Mouse (Mus musculus): ENCODE measurements at regions not wholly inside any gene's neighbourhood (a gene's known extent, or its start where the extent isn't known, plus 50 kb on each side); places are given as distances from the start of the nearest gene placed in this dataset.

DNA sequence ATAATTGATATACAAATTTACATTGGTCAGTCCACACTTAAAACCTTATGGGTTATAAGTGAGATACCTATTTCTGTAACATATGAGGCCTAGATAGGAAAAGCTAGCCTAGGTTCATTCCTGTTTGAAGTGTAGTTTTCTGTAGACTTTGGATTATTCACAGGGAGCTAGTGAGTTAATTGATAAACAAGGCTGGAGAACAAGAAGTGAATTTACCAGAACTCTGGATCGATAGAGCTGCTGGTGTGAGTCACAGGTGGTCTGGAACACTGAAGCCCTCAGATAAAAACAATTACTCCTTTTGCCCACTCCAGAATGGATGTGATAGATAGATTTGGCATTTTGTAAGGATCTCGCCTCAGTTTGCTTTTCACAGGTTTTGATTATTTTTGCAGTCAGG, 62.0 kb upstream of the Rtl1 start:
- no peak for DNase-seq (ENCODE audit: low spot score in 2 of 2)

DNA sequence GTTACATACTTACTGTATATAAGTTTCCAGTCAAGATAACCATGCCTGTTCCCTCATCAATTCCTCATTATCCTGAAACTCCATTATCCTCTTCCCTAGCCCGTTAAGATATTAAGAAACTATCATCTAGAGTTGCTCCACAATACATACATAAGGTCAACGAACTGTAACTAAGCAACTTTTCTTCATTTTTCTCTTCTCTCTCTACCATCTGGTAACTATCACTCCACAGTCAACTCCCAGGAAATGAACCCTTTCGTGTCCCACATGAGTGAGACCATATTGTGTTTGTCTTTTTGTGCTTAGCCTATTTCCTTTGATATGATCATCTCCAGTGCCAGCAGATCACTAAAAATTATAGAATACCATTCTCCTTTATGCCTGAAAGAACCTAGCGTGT, 74.6 kb upstream of the Rtl1 start:
- DNase-seq (ENCODE audit: low spot score in 2 of 2), result no peak

DNA sequence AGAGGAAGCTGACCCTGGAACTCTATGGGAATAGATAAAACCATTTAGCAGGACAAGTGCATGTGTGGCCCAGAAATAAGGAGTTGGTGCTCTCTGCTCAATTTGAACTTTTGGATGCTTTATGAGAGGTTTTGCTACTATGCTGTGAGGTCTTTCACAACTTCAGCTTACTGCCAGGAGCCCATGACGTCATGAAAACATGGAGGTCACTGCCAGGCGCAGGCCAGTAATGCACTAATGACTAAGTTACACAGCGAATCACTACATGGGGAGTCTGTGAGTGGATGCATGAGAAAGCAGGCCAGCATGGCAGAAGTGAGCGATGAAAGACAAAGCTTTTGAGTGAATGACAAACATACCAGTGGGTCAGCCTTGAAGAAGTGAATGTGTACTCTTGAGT, 93.9 kb upstream of the Rtl1 start:
- no peak for DNase-seq (ENCODE audit: low spot score in 2 of 2)

DNA sequence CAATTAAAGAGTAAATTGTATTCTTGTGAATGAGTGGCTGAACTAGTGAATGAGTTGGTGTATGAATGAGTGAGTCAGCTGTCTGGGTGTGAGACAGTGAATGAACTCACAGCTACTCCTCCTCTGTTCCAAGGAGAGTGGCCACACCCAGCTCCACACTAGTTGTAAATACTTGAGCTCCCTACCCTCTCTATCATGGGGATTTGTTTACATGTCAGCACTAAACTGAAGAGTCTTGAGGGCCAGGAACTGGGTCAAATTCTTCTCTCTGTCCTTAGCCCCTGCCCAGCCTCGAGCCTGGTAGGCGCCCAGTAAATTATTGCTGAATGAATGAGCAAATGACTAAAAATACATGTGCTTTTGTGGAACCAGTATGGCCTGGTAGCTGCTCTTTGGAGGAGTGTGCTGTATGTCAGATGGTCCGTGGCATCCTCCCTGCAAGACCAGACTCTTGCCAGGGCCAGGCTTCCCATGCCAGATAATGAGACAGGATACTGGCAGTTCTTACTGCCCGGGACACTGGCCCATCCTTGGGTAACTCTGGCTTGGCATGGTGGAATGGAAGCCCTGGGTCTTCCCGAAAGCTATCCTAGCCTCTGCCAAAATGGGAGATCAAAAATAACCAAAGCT, 94.8 kb upstream of the Rtl1 start:
- DNase-seq (ENCODE audit: low spot score in 2 of 2), result no peak

DNA sequence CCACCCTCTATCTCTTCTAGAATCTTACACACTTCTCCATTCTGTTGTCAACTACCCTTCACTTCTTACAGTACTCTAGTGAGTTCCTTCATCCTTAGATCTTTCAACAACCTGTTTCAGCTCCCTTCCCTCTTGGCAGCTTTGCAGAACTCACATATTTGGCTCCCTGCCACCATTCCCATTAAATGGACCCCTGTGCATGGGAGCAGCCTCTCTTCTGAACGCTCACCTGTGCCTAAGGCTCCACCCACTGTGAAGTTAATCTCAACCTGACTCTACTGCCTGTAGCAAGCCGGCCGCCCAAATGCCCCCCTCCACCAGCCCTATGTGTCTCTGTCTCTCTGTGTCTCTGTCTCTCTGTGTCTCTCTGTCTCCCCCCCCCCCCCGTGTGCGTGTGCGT, 106.7 kb upstream of the Rtl1 start:
- DNase-seq (ENCODE audit: low spot score in 2 of 2), result peak in 1 of 2 experiments; percentile 57

DNA sequence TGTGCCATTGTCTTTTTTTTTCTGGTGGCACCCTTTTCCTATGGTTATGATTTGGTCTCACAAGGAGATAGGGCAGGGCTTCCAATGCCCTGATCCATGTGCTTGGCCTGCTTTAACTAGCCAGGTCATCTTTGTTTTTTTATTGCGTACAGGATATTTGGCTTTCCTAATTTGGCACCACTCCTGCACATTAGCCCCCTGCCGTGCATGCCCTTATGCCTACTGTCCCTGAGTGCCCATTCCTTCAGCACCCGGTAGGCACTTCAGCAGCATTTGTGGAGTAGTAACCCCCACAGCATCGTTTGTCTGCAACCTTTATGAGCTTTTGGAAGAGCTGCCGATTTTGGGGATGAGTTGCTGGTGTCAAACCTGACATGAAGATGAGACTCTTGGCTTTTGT, 109.5 kb upstream of the Rtl1 start:
- DNase-seq (ENCODE audit: low spot score in 2 of 2), result peak in 1 of 2 experiments; percentile 29

DNA sequence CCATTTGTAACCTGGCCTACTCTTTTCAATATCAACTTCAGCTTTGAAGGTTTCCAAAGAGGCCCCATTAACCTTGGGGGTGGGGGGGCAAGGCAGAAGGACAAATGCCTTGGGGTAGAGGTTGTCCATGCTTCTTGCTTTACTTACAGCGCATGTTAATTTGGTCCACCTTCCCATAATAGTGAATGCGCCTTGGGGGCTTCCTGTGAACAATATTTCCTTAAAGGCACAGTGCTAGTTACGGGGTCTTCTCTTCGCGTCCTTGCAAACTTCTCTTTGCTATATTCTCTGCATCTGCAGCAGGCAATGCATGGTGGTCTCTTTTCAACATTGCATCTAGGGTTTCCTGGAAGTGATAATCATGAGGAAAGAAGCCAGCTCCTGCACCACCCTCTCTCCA, 111.3 kb upstream of the Rtl1 start:
- DNase-seq (ENCODE audit: low spot score in 2 of 2), result peak in 1 of 2 experiments; percentile 25

DNA sequence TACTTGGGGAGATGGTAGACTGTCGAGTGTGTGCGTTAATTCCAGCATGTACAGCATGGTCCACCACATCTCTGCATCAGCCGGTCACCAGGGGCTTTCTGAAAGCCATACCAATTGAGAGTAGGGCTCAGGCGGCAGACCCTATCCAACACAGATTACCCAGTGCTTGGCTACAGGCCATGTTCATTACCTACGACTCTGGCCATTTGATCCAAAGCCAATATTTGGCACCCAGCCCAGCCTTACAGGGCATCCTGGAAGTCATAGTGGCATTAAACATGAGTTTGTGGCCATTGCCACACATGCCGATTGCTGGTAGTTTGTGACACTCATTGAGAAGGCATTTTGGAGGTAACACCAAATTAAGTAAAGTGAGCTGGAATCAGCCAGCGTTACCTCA, 111.8 kb upstream of the Rtl1 start:
- DNase-seq (ENCODE audit: low spot score in 2 of 2), result peak in 1 of 2 experiments; percentile 58

DNA sequence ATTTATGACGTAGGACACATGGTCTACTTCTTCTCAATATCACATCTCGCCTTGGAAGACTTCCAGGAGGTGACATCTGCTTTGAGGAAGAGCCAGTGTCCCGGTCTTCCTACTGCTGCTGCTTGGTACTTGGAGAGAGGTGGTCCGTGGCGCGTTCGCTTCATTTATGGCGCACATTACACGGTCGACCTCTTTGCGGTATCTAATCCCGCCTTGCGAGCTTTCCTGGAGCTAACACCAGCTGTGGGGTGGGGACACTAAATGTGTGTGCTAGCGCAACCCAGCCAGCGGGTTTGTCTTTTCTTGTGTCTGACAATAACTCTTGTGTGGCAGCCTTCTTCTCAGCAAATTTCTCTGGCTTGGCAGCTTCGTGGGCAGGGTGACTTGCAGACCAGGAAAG, 112.3 kb upstream of the Rtl1 start:
- DNase-seq (ENCODE audit: low spot score in 2 of 2), result peak in 1 of 2 experiments; percentile 51

DNA sequence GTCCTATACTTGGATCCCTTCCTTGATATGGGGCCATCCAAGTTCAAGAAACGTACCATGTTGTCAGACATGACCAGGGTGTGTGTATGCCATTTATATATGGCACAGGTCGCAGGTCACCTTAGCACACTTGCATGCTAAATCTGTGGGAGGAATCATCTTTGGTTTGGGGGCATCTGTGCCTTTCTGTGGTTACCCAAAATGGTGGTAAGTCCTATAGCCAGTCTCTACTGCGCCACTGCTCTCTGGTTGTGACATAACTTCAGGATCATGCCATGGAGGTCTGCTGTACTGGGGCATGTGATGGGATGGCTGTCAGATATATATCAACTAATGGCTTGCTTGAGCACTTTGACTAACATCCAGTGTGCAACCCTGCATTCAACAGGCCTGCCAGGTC, 112.9 kb upstream of the Rtl1 start:
- peak in 1 of 2 experiments; percentile 41 for DNase-seq (ENCODE audit: low spot score in 2 of 2)

DNA sequence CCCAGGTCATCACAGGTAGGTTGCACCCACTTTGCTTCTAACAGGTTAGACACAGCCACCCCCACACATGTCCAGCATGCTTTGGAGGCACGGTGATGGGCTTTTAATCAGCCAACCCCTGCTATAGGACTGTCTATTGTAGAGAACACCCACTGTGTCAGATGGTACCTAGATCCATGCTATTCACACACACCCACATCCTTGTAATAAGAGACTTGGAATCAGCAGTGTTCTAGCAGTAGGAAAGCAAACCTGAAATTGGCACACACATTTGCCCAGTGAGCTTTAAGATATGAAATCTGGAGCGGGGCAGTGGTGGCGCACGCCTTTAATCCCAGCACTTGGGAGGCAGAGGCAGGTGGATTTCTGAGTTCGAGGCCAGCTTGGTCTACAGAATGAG, 113.9 kb upstream of the Rtl1 start:
- peak in 1 of 2 experiments; percentile 25 for DNase-seq (ENCODE audit: low spot score in 2 of 2)

DNA sequence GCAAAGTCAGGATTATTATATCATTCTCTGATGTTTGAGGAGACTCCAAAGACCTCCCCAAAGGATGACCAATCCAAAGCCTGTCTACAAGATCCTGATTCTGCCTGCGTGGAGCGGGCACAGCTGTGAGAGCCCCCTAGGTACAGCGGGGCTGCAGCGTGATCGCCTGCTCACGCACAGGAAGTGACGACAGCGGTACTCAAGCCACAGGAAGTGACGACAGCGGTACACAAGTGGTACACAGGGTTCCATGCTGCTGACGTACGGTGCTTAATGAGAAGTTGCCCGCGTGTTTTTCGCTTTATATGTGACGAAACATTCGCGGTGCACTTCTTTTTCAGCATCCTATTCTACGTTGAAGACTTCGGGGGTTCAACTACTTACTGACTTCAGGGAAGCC, 116.9 kb upstream of the Rtl1 start:
- no peak for DNase-seq (ENCODE audit: low spot score in 2 of 2)

DNA sequence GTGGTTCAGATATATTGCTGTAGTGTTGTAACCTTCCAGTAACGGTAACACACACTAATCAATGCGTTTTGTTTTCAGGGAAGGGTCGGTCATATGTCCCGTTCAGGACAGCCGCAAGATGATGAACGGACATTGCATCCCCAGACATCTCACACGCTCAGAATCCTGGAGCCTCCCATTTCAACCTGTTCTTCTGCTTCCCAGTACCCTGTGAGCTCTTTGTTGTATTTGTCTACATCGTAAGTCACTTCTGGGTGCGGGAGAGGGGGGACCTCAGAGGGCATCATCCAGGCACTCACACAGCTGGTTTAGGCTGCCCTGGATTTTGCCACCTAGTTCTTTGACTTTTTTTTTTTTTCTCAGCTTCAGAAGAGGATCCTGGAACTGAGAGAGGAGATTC, 117.9 kb upstream of the Rtl1 start:
- no peak for DNase-seq (ENCODE audit: low spot score in 2 of 2)

DNA sequence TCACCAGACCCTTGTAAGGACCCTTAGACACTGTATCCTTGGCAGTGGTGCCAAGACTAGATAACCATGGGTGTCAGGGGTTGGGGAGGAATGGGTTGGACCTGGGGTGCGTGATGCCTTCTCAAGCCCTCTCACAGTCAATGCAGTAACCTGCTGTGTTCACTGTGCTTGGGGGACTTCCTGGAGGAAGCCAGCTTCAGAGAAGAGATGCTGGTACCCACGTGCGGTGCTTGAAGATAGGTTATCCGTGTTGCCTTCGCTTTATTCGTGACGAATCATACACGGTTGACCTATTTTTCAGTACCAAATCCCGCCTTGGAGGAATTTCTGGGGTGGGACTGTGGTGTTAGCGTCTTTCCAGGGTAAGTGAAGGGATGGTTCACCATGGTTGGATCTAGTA, 138.1 kb upstream of the Rtl1 start:
- no peak for DNase-seq (ENCODE audit: low spot score in 2 of 2)

DNA sequence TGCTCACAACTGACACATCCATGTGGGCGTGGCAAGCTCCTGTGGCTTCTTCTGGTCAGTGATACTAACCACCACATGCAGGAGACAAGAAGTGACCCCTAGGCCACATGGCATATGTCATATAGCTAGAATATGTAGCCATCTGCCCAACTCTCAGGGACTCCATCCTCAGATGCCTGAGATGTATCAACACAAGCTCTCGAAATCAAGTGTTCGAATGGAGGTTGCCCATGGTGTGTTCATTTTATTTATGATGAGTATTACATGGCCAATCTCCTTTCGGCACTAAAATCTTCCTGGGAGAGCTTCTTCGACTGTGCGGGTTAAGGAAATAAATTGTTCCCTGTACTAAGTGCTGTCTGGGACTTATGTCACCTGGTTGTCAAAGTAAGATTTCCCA, 138.8 kb upstream of the Rtl1 start:
- DNase-seq (ENCODE audit: low spot score in 2 of 2), result no peak

DNA sequence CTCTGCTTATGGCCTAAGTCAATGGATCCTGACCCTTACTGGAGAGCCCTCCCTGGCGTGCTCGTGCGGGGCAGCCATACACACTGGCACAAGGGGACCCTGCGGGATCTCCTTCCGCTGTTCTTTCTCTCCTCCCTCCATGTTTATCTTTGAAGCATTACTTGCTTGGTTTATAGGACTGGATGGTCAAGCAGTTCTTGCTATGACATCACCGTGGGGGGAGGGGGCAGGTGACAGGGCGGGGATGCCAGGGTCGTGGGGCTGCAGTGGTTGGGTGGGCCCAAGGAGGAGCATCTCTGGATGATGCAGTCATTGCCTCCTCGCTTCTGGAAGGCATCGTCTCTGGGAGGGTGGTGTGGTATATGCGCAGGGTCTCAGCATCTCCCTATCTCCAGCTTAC, 142.4 kb upstream of the Rtl1 start:
- peak in 1 of 2 experiments; percentile 57 for DNase-seq (ENCODE audit: low spot score in 2 of 2)

DNA sequence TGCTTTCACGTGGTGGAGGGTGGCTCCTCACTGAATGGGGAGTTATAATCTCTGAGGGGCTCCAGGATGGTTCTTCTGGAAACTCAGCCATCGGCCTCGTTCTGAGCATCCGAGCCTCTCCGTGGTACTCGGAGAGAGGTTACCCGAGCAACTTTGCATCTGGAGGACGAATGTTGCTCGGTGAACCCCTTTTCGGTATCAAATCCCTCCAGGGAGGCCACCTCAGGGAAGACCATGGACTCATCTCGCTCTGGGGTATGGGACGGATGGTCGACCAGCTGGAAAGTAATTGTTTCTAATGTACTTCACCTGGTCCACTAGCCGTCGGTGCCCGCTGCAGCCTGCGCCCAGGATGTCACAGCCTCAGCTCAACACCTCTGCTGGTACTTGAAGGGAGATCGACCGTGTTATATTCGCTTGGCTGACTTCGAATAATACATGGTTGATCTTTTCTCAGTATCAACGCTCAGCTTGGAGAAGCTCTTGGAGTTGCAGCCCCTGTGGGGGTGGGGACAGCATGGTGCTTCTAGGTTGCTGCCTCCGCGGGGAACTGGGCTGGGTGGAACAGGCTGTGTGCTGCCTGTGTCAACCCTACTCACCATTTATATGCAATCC, 143.0 kb upstream of the Rtl1 start:
- DNase-seq (ENCODE audit: low spot score in 2 of 2), result peak in 1 of 2 experiments; percentile 55

DNA sequence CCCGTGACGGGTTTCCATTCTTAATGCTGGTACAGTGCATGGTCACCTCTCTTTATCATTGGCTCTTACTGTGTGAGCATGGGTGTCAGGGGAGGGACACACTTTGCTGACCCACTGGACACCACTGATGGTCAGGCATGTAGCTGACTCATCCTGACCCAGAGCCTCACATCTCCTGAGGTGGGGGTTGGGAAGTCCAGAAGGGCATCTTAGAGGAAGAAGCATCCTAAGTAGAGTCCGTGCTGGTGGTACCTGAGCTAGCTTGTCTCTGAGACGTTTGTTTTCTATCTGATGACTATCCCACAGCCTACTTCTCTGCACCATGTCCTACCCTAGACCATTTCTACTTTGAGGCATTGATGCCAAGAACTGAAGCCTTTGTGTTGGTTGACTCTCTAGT, 144.1 kb upstream of the Rtl1 start:
- peak in 1 of 2 experiments; percentile 25 for DNase-seq (ENCODE audit: low spot score in 2 of 2)

DNA sequence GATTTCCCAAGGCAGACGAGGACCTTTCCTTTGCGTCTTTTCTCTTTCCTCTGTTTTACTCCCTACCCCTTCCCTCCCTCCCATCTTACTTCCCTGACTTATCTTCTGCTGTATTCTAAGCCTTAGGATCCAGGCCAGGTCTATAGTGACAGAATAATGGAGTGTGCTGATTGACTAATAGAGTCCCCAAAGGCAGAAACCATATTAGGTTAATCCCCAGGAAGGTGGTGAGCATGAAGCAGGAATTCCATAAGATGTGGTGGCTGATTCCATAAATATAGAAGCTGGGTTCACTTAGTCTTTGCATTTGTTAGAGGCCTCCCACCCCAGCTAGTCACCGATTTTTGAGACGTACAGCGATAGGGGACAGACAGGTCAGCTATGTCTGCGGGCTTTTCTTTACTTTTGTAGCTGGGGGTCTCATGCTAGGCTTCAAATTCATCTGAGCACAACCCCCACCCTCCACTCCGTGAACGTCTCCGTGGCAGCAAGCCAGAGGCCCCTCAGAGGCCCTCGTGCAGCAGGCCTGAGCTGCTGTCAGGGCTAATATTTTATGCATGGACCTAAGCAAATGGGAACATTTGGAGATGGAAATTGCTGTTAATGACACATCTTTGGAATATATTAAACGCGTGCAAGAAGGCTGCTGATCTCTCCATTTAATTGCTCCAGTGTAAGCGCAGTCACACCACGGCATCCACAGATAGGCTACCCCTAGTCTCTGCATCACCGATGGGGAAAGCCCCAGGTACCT, 145.8 kb upstream of the Rtl1 start:
- DNase-seq (ENCODE audit: low spot score in 2 of 2), result peak in 1 of 2 experiments; percentile 58

DNA sequence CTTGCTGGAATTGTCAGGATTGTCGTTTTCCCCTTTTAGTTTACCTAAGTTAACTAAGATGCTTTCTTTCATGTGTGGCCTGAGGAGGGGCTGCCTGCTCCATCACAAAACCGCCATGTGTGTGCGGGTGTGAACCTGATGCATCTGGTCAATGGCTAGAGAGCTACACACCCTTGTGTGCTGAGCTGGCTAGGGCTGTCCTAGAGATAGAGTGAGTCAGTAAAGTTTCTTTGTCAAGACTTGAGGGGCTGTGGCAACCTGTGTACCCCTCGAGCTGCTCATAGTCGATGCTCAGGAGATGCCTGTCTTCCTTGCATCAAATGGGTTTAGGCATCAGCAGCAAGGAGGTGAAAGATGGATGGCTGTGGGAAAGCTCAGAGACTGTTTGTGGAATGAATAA, 147.1 kb upstream of the Rtl1 start:
- peak in 1 of 2 experiments; percentile 36 for DNase-seq (ENCODE audit: low spot score in 2 of 2)

DNA sequence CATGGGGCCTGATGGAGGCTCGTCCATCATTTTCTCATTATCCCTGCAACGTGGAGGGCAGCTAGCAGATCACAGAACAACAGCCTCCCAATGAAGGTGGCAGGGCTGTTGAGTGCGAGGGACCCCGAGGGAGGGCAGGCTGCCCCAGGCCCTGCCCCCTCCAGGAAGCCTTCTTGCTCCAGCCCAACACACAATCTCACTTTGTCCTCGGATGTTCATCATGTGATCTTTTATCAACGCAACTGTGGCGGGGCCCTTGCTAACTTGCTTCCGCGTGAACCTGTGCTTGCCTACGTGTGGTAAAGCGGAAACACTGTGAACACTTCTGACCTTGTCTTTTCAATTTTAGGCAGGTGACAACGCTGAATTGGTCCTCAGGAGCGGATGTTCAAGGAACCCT, 147.6 kb upstream of the Rtl1 start:
- DNase-seq (ENCODE audit: low spot score in 2 of 2), result peak in 1 of 2 experiments; percentile 45

DNA sequence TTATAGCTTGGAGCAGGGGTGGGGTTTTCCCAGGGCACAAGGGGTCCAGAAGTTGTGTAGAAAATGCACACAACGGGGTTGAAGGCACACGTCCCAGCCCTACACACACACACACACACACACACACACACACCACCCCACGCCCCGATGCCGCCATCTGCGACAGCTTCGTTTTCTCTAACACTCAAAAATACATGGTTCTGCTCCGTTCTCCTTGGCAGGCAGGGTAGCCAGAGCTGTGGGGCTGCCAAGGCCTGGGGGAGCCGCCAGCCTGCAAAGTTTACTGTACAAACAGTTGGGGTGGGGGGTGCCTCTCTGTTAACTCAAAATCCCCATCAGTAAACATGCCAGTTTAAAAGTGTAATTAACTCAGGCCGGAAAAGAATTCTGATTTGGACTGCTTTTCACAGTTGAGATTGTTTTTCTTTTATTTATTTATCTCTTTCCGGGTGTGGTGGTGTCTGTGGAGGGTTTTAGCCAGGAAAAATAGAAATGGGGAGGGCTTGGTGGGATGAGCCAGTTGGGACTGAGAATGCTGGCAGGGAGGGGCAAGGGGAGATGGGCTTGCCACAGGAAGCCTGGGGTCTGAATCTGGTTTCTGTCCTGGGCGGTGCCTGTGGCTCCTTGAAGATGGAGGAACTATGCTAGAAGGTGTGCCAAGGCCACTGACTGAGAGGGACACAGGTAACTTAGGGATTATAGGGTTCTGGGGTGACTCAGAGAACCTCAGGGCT, 148.4 kb upstream of the Rtl1 start:
- peak in 1 of 2 experiments; percentile 53 for DNase-seq (ENCODE audit: low spot score in 2 of 2)
